Mouse (Mus musculus) CD4-positive naive resting alpha-beta T cell, adult 57 days (primary cell): ENCODE data around the gene E030018B13Rik. TPM values are rescaled to one million over a fixed set of nuclear protein-coding genes. Genes with fewer than 3 reads are reported as not detected.

Experiments
- total RNA-seq: library from RNA; stranded (reverse); gene quantifications from one replicate; pipeline ENCODE4 v1.2.4, GENCODE M21; 2023

The E030018B13Rik gene
- total RNA-seq, result not detected

GRCm38 (mm10) chr7:63916268-63916907, at the start of gene E030018B13Rik:
E030018B13Rik (plus strand) TSS chr7:63916857.

GRCm38 (mm10) chr7:63938914-63939396, 22.3 kb downstream of the E030018B13Rik start, which contains the start of gene Klf13:
Klf13 (minus strand) TSS chr7:63938915.

Other genes with a start within 250 kb of the E030018B13Rik start
- gene Klf13, start 22.1 kb downstream of the E030018B13Rik start, total RNA-seq, result 471 TPM
- 5.1 TPM for gene Trpm1, start 237.0 kb downstream of the E030018B13Rik start, total RNA-seq